Mouse (Mus musculus) left cerebral cortex, postnatal 10 days (tissue): ENCODE measurements at regions not wholly inside any gene's neighbourhood (a gene's known extent, or its start where the extent isn't known, plus 50 kb on each side); places are given as distances from the start of the nearest gene placed in this dataset. TPM values are rescaled to one million over a fixed set of nuclear protein-coding genes. Genes with fewer than 3 reads are reported as not detected.
"Not testable (repeated sequence)": the region's sequence is repeated elsewhere in the genome, so short reads cannot be mapped to it uniquely, and the experiment has no call there.

ENCODE experiments used
- DNase-seq, 2 experiments: peaks; one replicate each; pipeline ENCODE4 v3.0.0; 2021 to 2022; ENCODE audit warnings: low spot score in 2 of 2, mixed read lengths in 1 of 2; ENCODE audit errors: extremely low spot score in 1 of 2
- intact Hi-C: fragments of 180-260 bp; cut with DNase I; formaldehyde crosslinking; loops from one replicate; pipeline ENCODE4 v1.15.1; 2025
- microRNA-seq: library from miRNA; unstranded; fragments of <30 nt; microRNA quantifications from one replicate; pipeline ENCODE4 v1.2.0, GENCODE M21; 2022

DNA sequence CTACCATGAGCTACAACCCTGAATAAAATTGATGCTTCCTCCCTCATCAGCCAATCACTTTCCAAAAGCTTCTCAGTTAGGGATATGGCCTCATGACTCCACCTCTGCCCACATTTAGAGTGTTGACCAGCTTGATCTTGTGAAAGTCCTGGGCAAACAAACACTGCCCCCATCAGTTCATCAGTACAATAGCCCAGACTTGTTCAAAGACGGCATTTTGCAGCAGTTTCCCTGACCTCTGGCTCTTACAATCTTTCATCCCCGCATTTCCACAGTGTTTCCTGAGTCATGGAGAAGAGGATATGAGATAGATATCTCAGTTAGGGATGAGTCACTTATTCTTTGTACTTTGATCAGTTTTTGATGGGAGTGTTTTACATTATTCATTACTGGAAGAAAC is 203.5 kb upstream of the Asrgl1 start:
- DNase-seq, intact Hi-C loops: not testable (repeated sequence)

DNA sequence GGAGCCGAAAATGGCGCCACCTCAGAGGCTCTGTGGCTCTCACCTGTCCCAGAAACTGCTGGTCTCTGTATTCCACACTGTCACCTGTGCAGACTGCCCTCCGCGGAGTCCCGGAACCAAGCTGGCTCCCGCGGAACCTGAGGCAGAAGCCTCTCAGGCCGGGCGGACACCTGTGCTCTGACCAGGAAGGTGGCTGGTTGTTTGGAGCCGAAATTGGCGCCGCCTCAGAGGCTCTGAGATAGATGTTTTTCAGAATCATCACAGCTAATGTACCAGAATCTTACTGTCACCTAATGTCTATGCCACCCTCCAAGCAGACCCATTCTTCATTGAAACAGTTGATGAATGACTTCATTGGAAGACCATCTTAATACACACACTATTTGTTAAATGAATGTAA is 202.0 kb upstream of the Asrgl1 start:
- peak in 1 of 2 experiments; percentile 11 for DNase-seq
- intact Hi-C loops = not testable (repeated sequence)

DNA sequence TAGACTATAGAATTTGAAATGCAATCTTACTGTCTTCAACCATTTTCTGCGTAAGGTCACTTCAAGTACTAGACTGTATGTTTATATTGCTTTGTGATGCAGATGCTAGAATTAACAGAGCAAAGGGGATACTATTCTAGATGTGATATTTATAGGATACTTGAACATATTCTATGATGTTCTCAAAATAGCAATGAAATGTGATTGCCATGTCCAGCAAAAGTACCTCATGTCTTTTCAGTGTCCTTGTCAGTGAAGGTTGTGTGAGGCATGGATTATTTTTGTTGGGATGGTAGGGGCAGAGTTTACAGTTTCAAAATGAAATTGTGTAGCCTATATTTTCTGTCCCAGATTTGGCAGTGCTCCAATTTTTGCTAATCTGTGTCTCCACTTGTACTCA is 182.5 kb upstream of the Asrgl1 start:
- intact Hi-C loops, DNase-seq: not testable (repeated sequence)

GRCm38 (mm10) chr19:9316162-9316561 is 180.7 kb upstream of the Asrgl1 start:
- DNase-seq, intact Hi-C loops: not testable (repeated sequence)

- peak; percentile 0 to 20 for DNase-seq
- intact Hi-C loops = not testable (repeated sequence)
Observed at GRCm38 (mm10) chr19:9283176-9283575, 147.7 kb upstream of the Asrgl1 start.

- intact Hi-C loops, DNase-seq: not testable (repeated sequence)
Observed at GRCm38 (mm10) chr19:9234676-9235075, 99.2 kb upstream of the Asrgl1 start.

Small RNA genes lying in the stretch of these regions (microRNA-seq; reads per million reads assigned to microRNA genes)
- gene Gm24543 = not detected
